Mouse (Mus musculus) heart, postnatal 0 days (tissue): ENCODE results near the gene Espn. TPM values are rescaled to one million over a fixed set of nuclear protein-coding genes. Genes with fewer than 3 reads are reported as not detected.

ENCODE experiments used
- ATAC-seq: fragments of 200-750 bp; cut with Nextera tagmentation; 2 replicates; pipeline ENCODE4 v1.8.0; 2017; ENCODE audit warnings: low read depth, moderate number of reproducible peaks, moderate library complexity; ENCODE audit not compliant: insufficient read depth
- DNase-seq: peaks from one replicate; pipeline ENCODE4 v3.0.0-alpha.2; 2016; ENCODE audit warnings: low spot score
- H3K27ac ChIP-seq: fragments of 300-500 bp; sonication (generic); 2 replicates; pipeline ENCODE4 v1.5.1; 2014; ENCODE audit warnings: low read depth, mild to moderate bottlenecking
- H3K27me3 ChIP-seq: fragments of 300-500 bp; sonication (generic); 2 replicates; pipeline ENCODE4 v1.6.1; 2014; ENCODE audit warnings: low read length, mixed read lengths; ENCODE audit not compliant: control insufficient read depth, insufficient read depth
- H3K36me3 ChIP-seq: fragments of 300-500 bp; sonication (generic); replicated peaks from 2 replicates; pipeline ENCODE4 v1.6.1; 2014; ENCODE audit warnings: low read length, mixed read lengths; ENCODE audit not compliant: control insufficient read depth, insufficient read depth
- H3K4me1 ChIP-seq: fragments of 300-500 bp; sonication (generic); 2 replicates; pipeline ENCODE4 v1.6.1; 2014; ENCODE audit warnings: antibody characterized with exemption; ENCODE audit not compliant: control insufficient read depth, insufficient read depth
- H3K4me2 ChIP-seq: fragments of 300-500 bp; sonication (generic); 2 replicates; pipeline ENCODE4 v1.6.1; 2014; ENCODE audit warnings: low read depth, mild to moderate bottlenecking, low read length, moderate library complexity
- H3K4me3 ChIP-seq: fragments of 300-500 bp; sonication (generic); 2 replicates; pipeline ENCODE4 v1.5.1; 2014; ENCODE audit warnings: low read depth, low read length
- H3K9ac ChIP-seq: fragments of 300-500 bp; sonication (generic); replicated peaks from 2 replicates; pipeline ENCODE4 v1.6.1; 2014; ENCODE audit warnings: low read depth, low read length, mixed read lengths
- H3K9me3 ChIP-seq: fragments of 300-500 bp; sonication (generic); replicated peaks from 2 replicates; pipeline ENCODE4 v1.6.1; 2016; ENCODE audit warnings: low read length; ENCODE audit not compliant: control insufficient read depth
- CTCF ChIP-seq: IDR thresholded peaks from 2 replicates; pipeline ENCODE4 v1.5.1; 2016; ENCODE audit warnings: antibody characterized with exemption, control low read depth, low read depth
- EP300 ChIP-seq: IDR thresholded peaks from 2 replicates; pipeline ENCODE4 v1.6.1; 2016; ENCODE audit warnings: antibody characterized with exemption, low read depth
- whole genome bisulfite sequencing: fragments of 180-500 bp; shearing (Covaris S2); extraction: QIAGEN DNeasy Blood & Tissue Kit; methylation state at CpG from one replicate; pipeline ENCODE4 v1.1.7; 2014; 5-methylcytosine and 5-hydroxymethylcytosine counted together
- polyA plus RNA-seq: library from polyadenylated mRNA; unstranded; fragments of >200 nt; fragmentation: Nextera tagmentation; extraction: Ambion mirVana; gene quantifications from 2 replicates; pipeline ENCODE4 v1.2.1, GENCODE M21; 2015
- total RNA-seq: library from RNA; depleted of rRNA; stranded (reverse); fragments of >200 nt; gene quantifications from 2 replicates; pipeline ENCODE4 v1.2.3, GENCODE M21; 2014; ENCODE audit warnings: low replicate concordance

The Espn gene
- total and polyA plus RNA-seq, 2 experiments from 2014 or later, result 0.34 to 0.87 TPM

- 27% methylated on average over 21 of the region's 22 CpGs for WGBS
- Histone ChIP-seq H3K9ac (no peak overlapping the region), H3K4me3 (no peak overlapping the region), H3K4me2 (no peak overlapping the region; the same call in 1 of the 2 replicates), H3K36me3 (no peaks in the 10 kb centered on the region), H3K27me3 (peaks cover 25% of the 10 kb centered on the region), H3K4me1 (no peaks in the 10 kb centered on the region), H3K9me3 (no peaks in the 10 kb centered on the region), H3K27ac (no peak overlapping the region)
- DNase-seq (peak; percentile 25), ATAC-seq (peak; percentile 45; the same call in 1 of the 2 replicates)
- TF ChIP-seq EP300, result no peak
- peak; percentile 90 for TF ChIP-seq CTCF
Observed at GRCm38 (mm10) chr4:152165036-152165931, 13.1 kb upstream of the Espn start.

- Histone ChIP-seq H3K4me1 (no peaks in the 10 kb centered on the region), H3K27me3 (peaks cover 51% of the 10 kb centered on the region), H3K9me3 (no peaks in the 10 kb centered on the region), H3K9ac (no peak overlapping the region), H3K36me3 (no peaks in the 10 kb centered on the region), H3K27ac (no peak overlapping the region), H3K4me3 (no peak overlapping the region), H3K4me2 (no peak overlapping the region)
- DNase-seq, result no peak
- TF ChIP-seq CTCF, result no peak
- no peak for TF ChIP-seq EP300
- no peak for ATAC-seq
- whole genome bisulfite sequencing, result 74% methylated on average over 2 of the region's 2 CpGs
Observed at GRCm38 (mm10) chr4:152162748-152163147, 10.6 kb upstream of the Espn start.

GRCm38 (mm10) chr4:152161601-152162000, 9.4 kb upstream of the Espn start:
- ATAC-seq, result no peak
- Histone ChIP-seq H3K27me3 (peaks cover 60% of the 10 kb centered on the region), H3K27ac (no peak overlapping the region), H3K9ac (no peak overlapping the region), H3K4me2 (no peak overlapping the region), H3K4me3 (no peak overlapping the region), H3K36me3 (no peaks in the 10 kb centered on the region), H3K9me3 (no peaks in the 10 kb centered on the region), H3K4me1 (no peaks in the 10 kb centered on the region)
- no peak for DNase-seq
- TF ChIP-seq EP300 (no peak), CTCF (no peak)
- 74% methylated on average over 6 of the region's 6 CpGs for WGBS

- H3K4me3 ChIP-seq, result no peak overlapping the region
- H3K4me2 ChIP-seq, result no peak overlapping the region
- 32% methylated on average over 4 of the region's 4 CpGs for WGBS
- H3K4me1 ChIP-seq, result no peaks in the 10 kb centered on the region
- no peaks in the 10 kb centered on the region for H3K36me3 ChIP-seq
- H3K9ac ChIP-seq, result no peak overlapping the region
- DNase-seq, result no peak
- H3K27me3 ChIP-seq, result peaks cover 60% of the 10 kb centered on the region
- TF ChIP-seq EP300 (no peak), CTCF (no peak)
- ATAC-seq, result no peak
- no peak overlapping the region for H3K27ac ChIP-seq
- no peaks in the 10 kb centered on the region for H3K9me3 ChIP-seq
Observed at GRCm38 (mm10) chr4:152160748-152161147, 8.6 kb upstream of the Espn start.

GRCm38 (mm10) chr4:152159285-152159678, 7.1 kb upstream of the Espn start:
- Histone ChIP-seq H3K36me3 (no peaks in the 10 kb centered on the region), H3K9ac (no peak overlapping the region), H3K9me3 (no peaks in the 10 kb centered on the region), H3K27me3 (peaks cover 63% of the 10 kb centered on the region), H3K4me2 (peak overlapping the region; percentile 55), H3K4me3 (peak overlapping the region; percentile 39), H3K27ac (no peak overlapping the region), H3K4me1 (no peaks in the 10 kb centered on the region)
- ATAC-seq (no peak), DNase-seq (no peak)
- TF ChIP-seq CTCF (no peak), EP300 (no peak)
- WGBS, result 3% methylated on average over 19 of the region's 19 CpGs
